Mouse (Mus musculus): ENCODE results near the gene Ulk4. TPM values are rescaled to one million over a fixed set of nuclear protein-coding genes. Genes with fewer than 3 reads are reported as not detected.
A peak's percentile ranks its signal among the peaks of the same experiment; 100 is the strongest.

Ulk4 gene
- polyA plus RNA-seq, 1 experiment from 2014 or later = 145 TPM

DNA sequence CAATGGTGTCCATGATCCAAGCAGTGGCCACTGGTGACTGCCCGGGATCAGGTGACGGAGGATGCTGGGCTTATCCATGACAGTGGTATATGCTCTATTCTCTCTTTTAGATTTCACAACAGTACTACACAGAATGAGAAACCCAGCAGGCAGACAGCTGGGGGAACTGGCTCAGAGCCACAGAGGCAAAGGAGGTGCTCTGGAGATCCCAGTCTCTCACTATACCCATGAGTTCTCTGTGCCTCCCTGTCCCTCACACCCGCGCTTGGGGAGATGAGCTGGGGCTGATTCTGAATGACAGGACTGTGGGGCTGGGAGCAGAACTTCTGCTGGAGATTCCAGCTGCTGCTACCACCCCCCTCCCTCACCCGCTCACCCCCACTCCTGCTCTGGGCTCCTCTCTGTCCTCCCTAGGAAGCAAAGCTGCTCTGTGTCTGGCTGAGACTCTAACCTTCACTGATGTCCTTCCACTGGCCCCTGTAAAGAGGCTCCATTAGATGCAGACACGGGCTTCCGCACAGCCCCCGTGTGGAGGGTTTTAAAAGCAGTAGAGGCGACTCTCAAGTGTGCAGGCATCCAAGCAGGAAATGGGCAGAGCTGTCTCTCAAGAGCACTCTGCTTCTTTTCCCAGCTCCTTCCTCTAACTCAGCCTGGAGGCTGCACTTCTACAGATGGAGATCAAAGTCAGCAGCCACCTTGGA, 197.5 kb downstream of the Ulk4 start:
- 38% methylated on average over 9 of the region's 9 CpGs for WGBS
- Histone ChIP-seq H3K27me3 (no peaks in the 10 kb centered on the region), H3K9ac (no peak overlapping the region), H3K4me1 (peaks cover 33% of the 10 kb centered on the region), H3K36me3 (no peaks in the 10 kb centered on the region), H3K4me2 (peak overlapping the region; percentile 20; the same call in 1 of the 2 replicates), H3K9me3 (replicated peaks) (no peaks in the 10 kb centered on the region), H3K27ac (peak overlapping the region; percentile 42; the same call in 1 of the 2 replicates), H3K4me3 (replicated peaks) (no peak overlapping the region)
- peak; percentile 78 for ATAC-seq (replicated peaks; ENCODE audit: low FRiP score)

DNA sequence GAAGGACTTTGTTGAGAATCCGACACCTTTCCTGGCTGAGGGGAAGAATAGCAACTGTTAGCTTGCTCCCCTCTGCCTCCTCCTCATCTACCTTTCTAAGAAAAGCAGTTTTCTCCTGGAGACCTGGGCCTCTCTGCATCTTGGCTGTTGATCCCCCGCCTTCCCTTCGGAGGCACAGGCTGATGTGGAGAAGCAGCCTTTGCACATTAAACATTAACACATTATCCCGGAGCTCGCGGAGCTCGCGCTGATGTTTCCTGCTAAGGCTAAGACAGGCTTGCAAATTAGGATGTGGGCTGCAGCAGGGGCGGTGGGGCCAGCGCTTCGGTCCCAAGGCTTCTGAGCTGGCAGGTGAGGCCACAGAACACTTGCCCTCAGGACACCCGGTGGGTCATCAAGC, 200.7 kb downstream of the Ulk4 start:
- H3K4me3 ChIP-seq (replicated peaks) = no peak overlapping the region
- no peaks in the 10 kb centered on the region for H3K9me3 ChIP-seq (replicated peaks)
- H3K27ac ChIP-seq = no peak overlapping the region
- no peak for ATAC-seq (replicated peaks; ENCODE audit: low FRiP score)
- H3K4me2 ChIP-seq = no peak overlapping the region
- 26% methylated on average over 12 of the region's 12 CpGs for WGBS
- no peaks in the 10 kb centered on the region for H3K36me3 ChIP-seq
- no peaks in the 10 kb centered on the region for H3K27me3 ChIP-seq
- H3K4me1 ChIP-seq = peaks cover 33% of the 10 kb centered on the region
- H3K9ac ChIP-seq = no peak overlapping the region

DNA sequence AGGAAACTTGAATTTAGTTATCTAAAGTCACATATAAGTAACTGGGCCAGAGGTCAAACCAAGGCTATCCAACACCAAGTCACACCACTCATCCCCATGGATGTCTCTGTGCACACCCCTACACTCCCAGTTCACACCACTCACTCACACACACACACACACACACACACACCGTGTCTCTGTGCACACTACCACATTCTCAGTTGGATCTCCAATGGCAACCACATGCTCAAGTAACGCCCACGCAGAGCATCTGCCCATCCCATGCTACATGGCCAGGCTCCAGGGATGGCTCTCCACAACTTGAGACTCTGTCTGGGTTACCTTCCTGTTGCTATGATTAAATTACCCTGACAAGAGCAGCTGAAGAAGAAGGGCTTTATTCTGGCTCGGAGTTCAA, 201.8 kb downstream of the Ulk4 start:
- Histone ChIP-seq H3K9me3 (replicated peaks) (no peaks in the 10 kb centered on the region), H3K27ac (no peak overlapping the region), H3K4me1 (peaks cover 30% of the 10 kb centered on the region), H3K4me2 (no peak overlapping the region), H3K4me3 (replicated peaks) (no peak overlapping the region), H3K9ac (no peak overlapping the region), H3K36me3 (no peaks in the 10 kb centered on the region), H3K27me3 (no peaks in the 10 kb centered on the region)
- 78% methylated on average over 4 of the region's 4 CpGs for WGBS
- ATAC-seq (replicated peaks; ENCODE audit: low FRiP score) = no peak

DNA sequence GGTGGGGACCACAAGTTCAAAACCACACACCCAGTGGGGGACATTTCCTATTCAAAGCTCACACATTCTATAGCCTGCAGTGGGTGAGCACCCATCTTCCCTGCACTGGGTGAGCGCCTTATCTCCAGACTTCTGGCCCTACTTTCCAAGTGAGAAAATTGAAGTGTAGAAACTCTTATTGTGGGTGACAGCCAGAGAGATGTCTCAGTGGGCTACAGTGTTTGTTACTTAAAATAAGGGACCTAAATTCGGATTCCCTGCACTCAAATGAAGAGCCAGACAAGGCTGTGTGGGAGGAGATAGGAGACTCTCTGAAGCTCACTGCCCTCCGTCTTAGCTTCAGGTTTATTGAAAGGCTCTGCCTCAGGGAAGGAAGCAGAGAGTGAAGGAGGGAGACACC, 202.3 kb downstream of the Ulk4 start:
- no peak overlapping the region for H3K4me2 ChIP-seq
- H3K27me3 ChIP-seq = no peaks in the 10 kb centered on the region
- H3K4me1 ChIP-seq = peaks cover 25% of the 10 kb centered on the region
- 82% methylated on average over 3 of the region's 3 CpGs for WGBS
- ATAC-seq (replicated peaks; ENCODE audit: low FRiP score) = no peak
- no peak overlapping the region for H3K9ac ChIP-seq
- H3K9me3 ChIP-seq (replicated peaks) = no peaks in the 10 kb centered on the region
- no peaks in the 10 kb centered on the region for H3K36me3 ChIP-seq
- H3K4me3 ChIP-seq (replicated peaks) = no peak overlapping the region
- no peak overlapping the region for H3K27ac ChIP-seq

DNA sequence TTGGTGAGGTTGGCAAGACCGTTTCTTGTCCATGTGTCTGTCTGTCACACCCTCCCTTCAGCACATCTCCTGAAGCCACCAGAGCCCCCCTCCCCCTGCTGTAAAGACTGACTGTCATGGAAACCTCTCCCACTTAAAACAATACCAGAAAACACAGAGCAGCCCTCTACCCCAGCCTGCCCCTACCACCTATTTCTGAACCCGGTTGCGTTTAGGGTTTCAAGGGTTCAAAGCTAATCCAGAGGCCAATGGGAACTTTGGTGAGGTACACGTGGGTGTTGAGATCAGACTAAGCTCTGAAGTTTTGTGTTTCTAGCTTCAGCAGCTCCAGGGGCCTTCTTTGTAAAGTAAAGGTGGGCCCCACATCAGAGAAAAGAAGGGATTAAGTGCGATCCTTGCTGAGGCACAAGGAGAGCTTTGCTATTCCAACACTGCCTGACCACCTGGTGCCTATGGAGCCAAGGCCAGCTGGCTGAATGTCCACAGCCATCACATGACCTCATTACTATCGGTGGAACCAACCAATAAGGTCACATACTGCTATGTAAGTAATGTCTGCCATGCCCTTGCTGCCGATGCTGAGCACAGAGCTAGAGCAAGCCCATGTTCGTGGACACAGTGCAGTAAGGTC, 204.8 kb downstream of the Ulk4 start:
- H3K27ac ChIP-seq = no peak overlapping the region
- WGBS = 62% methylated on average over 8 of the region's 8 CpGs
- H3K4me2 ChIP-seq = no peak overlapping the region
- no peaks in the 10 kb centered on the region for H3K27me3 ChIP-seq
- H3K4me1 ChIP-seq = peaks cover 19% of the 10 kb centered on the region
- no peaks in the 10 kb centered on the region for H3K9me3 ChIP-seq (replicated peaks)
- no peak for ATAC-seq (replicated peaks; ENCODE audit: low FRiP score)
- no peak overlapping the region for H3K9ac ChIP-seq
- no peaks in the 10 kb centered on the region for H3K36me3 ChIP-seq
- no peak overlapping the region for H3K4me3 ChIP-seq (replicated peaks)

DNA sequence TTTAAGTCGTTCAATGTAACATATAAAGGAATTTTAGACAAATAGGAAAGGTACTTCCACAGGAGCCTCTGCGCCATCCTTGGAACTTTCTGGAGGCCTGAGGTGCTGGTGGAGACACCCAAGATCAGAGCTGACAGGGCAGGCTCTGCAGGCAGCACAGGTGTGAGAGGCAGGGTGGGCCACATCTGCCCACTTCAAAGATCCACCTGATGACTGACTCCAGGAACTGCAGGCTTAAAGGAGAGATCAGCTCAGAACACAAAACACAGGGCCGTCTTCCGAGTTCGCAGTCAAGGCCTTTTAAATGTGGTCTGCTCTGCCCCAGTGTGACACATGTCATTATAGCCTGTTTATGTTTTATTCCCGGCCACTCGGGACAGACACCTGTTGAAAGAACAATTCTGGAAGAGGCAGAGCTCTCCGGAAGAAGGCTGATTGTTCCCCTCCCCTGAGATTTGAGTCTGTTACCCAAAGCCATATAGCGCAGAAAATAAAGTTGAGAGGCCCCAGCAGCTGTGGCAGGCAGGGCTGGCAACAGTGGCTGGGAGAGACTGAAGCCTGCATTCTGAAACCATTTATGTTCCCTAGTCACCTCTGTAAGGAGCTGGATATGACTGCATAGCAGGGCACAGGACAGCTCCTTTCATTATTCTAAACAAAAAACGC, 205.4 kb downstream of the Ulk4 start:
- no peaks in the 10 kb centered on the region for H3K9me3 ChIP-seq (replicated peaks)
- H3K27ac ChIP-seq = no peak overlapping the region
- H3K36me3 ChIP-seq = no peaks in the 10 kb centered on the region
- WGBS = 64% methylated on average over 10 of the region's 10 CpGs
- no peak for ATAC-seq (replicated peaks; ENCODE audit: low FRiP score)
- peaks cover 14% of the 10 kb centered on the region for H3K4me1 ChIP-seq
- H3K4me2 ChIP-seq = no peak overlapping the region
- H3K27me3 ChIP-seq = no peaks in the 10 kb centered on the region
- no peak overlapping the region for H3K4me3 ChIP-seq (replicated peaks)
- no peak overlapping the region for H3K9ac ChIP-seq

DNA sequence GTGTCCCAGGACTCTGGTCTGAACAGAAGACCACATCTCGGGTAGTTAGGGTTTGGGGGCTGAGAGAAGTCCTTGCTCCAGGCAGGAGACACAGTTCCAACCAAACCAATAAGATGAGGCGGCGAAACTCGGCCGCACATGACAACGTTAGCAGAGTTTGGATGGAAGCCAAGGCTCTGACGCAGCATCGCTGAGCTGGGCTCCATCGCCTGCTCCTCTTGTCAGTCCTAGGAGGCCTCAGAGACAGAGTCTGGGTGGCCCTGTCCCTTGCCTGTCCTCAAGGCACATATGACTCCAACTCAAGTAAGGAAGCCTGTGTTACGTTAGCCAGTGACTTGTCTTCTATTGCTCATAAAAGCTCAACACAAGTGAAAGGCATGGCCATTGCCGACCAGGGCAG, 205.9 kb downstream of the Ulk4 start:
- H3K27me3 ChIP-seq = no peaks in the 10 kb centered on the region
- no peak overlapping the region for H3K4me2 ChIP-seq
- no peak overlapping the region for H3K4me3 ChIP-seq (replicated peaks)
- no peaks in the 10 kb centered on the region for H3K36me3 ChIP-seq
- H3K27ac ChIP-seq = no peak overlapping the region
- no peak for ATAC-seq (replicated peaks; ENCODE audit: low FRiP score)
- no peak overlapping the region for H3K9ac ChIP-seq
- no peaks in the 10 kb centered on the region for H3K9me3 ChIP-seq (replicated peaks)
- WGBS = 79% methylated on average over 11 of the region's 11 CpGs
- peaks cover 9% of the 10 kb centered on the region for H3K4me1 ChIP-seq

DNA sequence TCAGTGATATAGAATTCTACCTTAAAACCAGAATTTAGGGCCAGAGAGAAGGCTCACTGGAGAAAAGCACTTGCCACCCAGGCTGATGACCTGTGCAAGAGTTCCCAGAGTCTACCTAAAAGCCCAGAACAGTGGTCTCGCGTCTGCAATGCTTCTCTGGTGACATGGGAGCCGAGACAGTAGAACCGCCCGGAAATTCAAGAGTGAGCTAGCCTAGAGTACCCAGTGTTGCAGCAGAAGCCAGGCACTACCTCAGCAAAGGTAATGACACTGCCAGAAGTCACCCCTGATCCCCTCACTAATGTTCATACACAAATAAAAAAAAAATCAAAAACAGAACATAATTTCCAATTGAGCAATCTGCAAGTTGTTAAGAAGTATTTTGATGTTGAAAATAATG, 208.9 kb downstream of the Ulk4 start:
- H3K27me3 ChIP-seq = no peaks in the 10 kb centered on the region
- no peak overlapping the region for H3K9ac ChIP-seq
- no peaks in the 10 kb centered on the region for H3K9me3 ChIP-seq (replicated peaks)
- H3K4me1 ChIP-seq = 0 out of 2 replicates have a peak, but pooled peaks cover 2% of the 10 kb centered on the region
- H3K27ac ChIP-seq = no peak overlapping the region
- H3K36me3 ChIP-seq = no peaks in the 10 kb centered on the region
- WGBS = 81% methylated on average over 5 of the region's 5 CpGs
- H3K4me3 ChIP-seq (replicated peaks) = no peak overlapping the region
- no peak for ATAC-seq (replicated peaks; ENCODE audit: low FRiP score)
- no peak overlapping the region for H3K4me2 ChIP-seq

DNA sequence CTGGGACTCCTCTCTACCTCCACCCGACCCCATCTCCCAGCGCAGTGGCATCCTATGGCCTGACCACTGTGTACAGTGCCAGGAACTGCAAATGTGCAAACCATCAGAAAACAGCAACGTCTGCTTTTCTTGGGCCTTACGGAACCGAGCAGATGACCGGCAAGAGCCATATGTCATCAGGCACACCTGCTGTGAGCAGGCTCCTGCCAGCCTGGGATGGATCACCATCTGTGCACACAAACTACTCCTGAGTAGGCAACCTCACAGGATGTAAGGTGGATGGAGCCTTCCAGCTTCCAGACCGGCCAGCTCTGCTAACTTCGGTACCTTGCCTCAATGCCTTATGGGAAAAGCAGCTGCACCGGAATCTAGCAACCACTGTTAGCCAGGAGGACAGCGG, 210.0 kb downstream of the Ulk4 start:
- 79% methylated on average over 10 of the region's 10 CpGs for WGBS
- Histone ChIP-seq H3K27ac (no peak overlapping the region), H3K9ac (no peak overlapping the region), H3K9me3 (replicated peaks) (no peaks in the 10 kb centered on the region), H3K4me3 (replicated peaks) (no peak overlapping the region), H3K4me1 (peaks cover 12% of the 10 kb centered on the region), H3K4me2 (no peak overlapping the region), H3K27me3 (no peaks in the 10 kb centered on the region), H3K36me3 (no peaks in the 10 kb centered on the region)
- ATAC-seq (replicated peaks; ENCODE audit: low FRiP score) = no peak

DNA sequence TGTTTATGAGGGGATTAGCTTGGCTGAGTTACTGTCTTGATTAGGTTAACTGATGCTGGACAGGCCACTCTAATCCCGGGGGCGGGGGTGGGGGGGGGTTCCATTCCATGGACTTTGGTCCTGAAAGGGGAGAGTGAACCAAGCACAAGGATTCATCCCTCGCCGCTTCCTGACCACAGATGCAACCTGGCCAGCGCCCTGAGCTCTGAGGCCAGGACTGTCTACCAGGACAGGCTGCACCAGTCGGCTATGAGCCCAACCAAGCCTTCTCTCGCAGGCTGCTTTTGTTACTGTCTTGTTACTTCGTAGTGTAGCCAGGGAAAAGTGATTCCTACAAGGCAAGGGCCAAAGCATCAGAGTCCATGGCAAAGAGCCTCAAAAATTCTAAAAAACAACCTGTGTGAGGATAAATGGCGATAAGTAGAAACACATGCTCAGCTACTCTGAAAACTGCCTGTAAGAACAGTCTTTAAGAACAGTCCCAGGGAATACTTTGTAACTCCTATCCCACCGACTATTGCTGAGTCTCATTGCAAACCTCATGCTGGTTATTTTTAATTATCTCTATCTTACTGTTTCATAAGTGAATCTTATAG, 211.5 kb downstream of the Ulk4 start:
- Histone ChIP-seq H3K9me3 (replicated peaks) (no peaks in the 10 kb centered on the region), H3K4me1 (peaks cover 22% of the 10 kb centered on the region), H3K27ac (no peak overlapping the region), H3K9ac (no peak overlapping the region), H3K27me3 (no peaks in the 10 kb centered on the region), H3K4me3 (replicated peaks) (no peak overlapping the region), H3K36me3 (no peaks in the 10 kb centered on the region), H3K4me2 (no peak overlapping the region)
- 85% methylated on average over 10 of the region's 10 CpGs for WGBS
- ATAC-seq (replicated peaks; ENCODE audit: low FRiP score) = no peak

DNA sequence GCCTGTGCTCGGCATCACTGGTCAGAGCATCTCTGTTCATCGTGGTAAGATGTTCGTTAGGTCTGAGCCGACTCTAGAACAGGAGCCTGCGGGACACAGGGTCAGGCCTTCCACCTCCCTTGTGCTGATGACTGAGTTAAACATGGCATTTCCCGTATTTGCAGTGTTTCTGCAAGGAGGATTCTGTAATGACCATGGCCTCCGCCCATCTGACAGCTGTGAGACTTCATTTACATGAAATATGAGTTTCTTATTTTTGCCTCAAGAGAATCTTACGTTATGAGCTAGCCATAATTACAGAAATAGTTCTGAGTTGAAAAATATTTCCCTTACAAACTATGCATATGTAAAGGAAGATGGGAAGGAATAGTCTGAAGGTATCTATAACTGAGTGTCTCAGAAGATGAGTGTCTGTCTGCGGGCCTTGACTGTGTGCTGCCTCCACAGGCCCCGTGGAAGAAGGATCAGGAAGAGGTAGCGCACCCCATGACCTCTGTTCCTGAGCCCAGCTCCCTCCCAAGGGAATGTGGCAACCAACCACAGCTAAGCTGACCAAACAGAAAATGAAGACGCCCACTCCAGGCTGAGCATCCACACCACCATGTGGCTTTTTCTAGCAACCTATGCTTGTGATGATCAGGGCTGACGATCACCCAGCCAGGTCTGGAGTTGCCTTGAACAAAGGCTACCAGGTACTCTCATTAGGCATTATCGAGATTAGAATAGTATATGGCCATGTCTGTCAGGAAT, 212.2 kb downstream of the Ulk4 start:
- no peaks in the 10 kb centered on the region for H3K9me3 ChIP-seq (replicated peaks)
- H3K36me3 ChIP-seq = no peaks in the 10 kb centered on the region
- H3K4me3 ChIP-seq (replicated peaks) = no peak overlapping the region
- no peak overlapping the region for H3K9ac ChIP-seq
- H3K4me1 ChIP-seq = peaks cover 22% of the 10 kb centered on the region
- H3K27ac ChIP-seq = no peak overlapping the region
- H3K27me3 ChIP-seq = no peaks in the 10 kb centered on the region
- 71% methylated on average over 14 of the region's 14 CpGs for WGBS
- H3K4me2 ChIP-seq = no peak overlapping the region
- no peak for ATAC-seq (replicated peaks; ENCODE audit: low FRiP score)

DNA sequence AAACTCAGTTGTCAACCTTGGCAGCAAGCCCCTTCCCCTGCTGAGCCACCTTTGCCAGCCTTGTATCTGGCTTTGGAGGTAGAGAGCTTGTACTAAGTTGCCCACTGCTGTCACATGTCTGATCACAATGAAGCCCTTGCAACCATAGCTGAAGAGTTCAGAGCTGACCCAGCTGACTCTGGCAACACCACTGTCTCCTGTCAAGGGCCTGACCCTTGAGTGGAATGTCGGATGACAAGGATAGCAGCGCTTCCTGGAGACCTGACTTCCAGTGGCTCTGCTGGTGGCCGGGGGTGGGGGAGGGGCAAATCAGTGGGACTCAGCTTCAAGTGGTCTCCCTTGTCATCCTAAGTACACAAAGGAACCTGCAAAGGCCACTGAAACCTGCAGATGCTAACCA, 214.3 kb downstream of the Ulk4 start:
- Histone ChIP-seq H3K27me3 (no peaks in the 10 kb centered on the region), H3K9me3 (replicated peaks) (no peaks in the 10 kb centered on the region), H3K36me3 (no peaks in the 10 kb centered on the region), H3K4me1 (peaks cover 25% of the 10 kb centered on the region), H3K27ac (no peak overlapping the region), H3K4me3 (replicated peaks) (no peak overlapping the region), H3K9ac (no peak overlapping the region), H3K4me2 (no peak overlapping the region)
- ATAC-seq (replicated peaks; ENCODE audit: low FRiP score) = no peak
- WGBS = 47% methylated on average over 3 of the region's 3 CpGs
